Mouse (Mus musculus) urinary bladder, postnatal 36 days (tissue): ENCODE results near the gene Cldn10.

Experiments
- DNase-seq, 2 experiments: peaks; one replicate each; pipeline ENCODE4 v3.0.0; 2022; ENCODE audit warnings: low spot score in 2 of 2, mixed read lengths in 1 of 2

Cldn10 gene

DNA sequence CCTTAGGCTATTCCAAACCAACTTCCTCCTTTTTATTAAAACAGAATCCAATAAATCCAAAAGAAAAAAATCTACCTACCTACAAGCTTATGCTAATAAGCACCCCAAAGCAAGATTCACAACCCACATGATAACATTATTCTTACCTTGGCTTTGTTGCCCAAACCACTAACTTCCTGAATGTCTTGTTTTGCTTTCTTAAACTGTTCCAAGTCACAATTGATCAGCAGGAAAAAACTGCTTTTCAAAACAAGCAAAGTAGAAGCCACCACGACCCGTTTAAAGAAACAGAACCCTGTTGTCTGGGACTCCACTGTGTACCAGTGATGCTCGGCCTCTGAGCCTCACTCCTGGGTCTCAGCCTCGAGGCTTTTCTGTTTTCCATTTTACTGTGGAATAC is 77.2 kb downstream of the Cldn10 start:
- DNase-seq, result no peak

- no peak for DNase-seq
These were observed 78.5 kb downstream of the Cldn10 start for GRCm38 (mm10) chr14:118866014-118866811.

- DNase-seq, result no peak
These were observed 79.7 kb downstream of the Cldn10 start for GRCm38 (mm10) chr14:118867366-118867765.

DNA sequence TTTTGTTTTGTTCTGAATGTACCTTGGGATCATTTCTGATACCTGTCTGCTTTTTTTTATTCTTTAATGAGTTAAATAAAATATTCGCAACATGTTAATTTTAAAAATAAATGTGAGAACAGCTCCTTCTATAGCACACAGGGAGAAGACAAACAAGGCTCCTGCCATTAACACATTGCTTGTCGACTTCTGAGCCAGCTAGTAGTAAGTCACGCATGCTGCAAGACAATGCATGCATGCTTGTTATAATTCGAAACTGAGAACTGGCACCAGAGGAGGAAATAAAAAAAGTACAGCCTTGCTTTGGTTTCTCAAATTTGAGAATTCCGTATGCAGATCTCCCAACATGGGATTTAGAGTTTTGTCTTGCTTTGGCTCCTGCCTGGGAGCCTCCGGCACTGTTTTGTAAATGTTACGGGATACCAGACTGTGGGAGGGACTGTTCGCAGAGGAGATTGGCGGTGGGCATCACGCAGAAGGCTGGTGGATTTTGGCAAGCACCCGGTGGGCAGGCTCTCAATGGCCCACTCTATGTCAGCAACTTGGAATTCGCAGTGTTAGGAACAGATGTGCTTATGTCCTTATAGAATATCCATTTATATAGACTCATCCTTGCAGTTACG is 80.5 kb downstream of the Cldn10 start:
- no peak for DNase-seq

- DNase-seq, result no peak
These were observed 82.0 kb downstream of the Cldn10 start for GRCm38 (mm10) chr14:118869712-118870111.

DNA sequence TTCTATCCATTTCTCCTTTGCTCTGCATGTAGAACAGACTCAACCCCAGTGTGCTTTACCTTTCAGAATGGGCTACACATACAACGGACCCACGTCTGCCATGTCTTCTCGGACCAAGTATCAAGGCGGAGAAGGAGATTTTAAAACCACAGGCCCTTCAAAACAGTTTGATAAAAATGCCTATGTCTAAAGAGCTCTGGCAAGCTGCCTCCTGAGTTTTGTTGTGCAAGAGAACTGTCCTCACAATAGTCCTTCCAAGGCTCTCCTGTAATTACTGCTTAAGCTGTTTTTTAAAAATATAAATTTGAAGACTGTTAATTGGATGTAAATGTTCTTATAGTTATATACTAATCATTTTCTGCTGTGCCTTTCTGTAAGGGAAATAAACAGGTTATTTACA is 86.4 kb downstream of the Cldn10 start:
- DNase-seq, result no peak

- DNase-seq, result no peak
These were observed 87.2 kb downstream of the Cldn10 start for GRCm38 (mm10) chr14:118874786-118875415.

DNA sequence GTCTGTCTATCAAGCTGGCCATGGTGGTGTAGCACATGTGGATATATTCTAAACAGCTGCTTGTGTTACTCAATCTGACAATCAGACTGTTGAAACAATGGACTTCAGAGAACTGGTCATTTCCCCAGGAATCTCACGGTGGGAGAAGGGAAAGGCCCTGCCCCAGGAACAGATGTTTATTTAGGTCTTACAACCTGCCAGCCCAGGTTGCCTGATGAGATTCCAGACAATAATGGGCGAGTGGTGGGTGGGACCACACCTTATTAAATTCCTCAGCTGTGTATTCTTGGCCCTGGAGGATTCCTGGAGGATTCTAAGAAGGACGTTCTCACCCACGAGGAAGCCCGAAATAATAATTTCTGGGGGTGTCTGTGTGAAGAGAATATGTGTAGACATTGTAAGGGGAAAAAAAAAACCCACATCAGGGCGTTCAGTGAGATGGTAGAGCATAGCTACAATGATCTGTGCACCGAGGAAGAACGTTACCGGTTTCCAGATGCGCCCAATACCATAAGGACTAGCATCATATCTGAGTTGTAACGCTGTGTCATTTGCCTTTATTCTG is 90.7 kb downstream of the Cldn10 start:
- no peak for DNase-seq

GRCm38 (mm10) chr14:118880696-118881095 is 93.0 kb downstream of the Cldn10 start:
- no peak for DNase-seq

DNA sequence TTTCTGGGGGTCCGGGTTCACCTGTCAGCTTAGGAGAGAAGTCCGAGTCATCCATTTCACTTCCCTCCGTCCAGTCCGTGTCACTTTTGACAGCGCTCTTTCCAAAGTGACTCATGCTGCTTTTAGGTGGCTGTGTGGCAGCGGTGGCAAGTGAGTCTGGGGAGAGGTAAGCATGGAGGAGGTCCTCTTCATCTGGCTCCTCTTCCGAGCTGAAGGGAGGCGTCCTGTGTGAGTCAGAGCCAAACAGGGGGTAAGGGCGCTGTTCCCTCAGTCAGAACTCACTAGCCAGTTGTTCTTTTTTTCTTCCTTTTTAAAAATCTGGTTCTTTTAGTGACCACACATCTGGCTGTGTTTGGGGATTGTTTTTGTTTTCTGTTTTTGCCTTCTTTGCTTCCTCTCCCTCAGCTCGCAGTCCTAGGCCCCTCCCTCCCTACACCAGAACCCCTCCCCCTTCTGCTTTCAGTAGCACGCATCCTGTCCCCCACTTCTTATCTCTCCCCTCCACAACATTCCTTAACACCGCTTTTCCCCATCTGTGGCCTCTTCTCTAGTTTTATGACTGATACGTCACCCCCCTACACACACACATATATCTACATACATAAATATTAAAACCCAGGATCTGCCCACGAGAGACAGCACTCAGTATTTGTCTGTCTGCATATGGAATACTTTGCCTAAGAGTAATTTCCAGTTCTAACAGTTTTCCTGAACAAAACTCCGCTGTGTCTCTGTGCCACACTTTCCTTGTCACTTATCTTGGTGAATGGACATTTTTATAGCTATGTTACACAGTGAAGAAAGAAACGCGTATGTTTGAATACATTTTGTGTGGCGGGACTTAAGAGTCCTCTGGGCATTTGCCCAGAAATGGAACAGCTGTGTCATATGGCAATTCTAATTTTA is 95.9 kb downstream of the Cldn10 start:
- no peak for DNase-seq

- DNase-seq, result no peak
These were observed 96.5 kb downstream of the Cldn10 start for GRCm38 (mm10) chr14:118884250-118884556.

DNA sequence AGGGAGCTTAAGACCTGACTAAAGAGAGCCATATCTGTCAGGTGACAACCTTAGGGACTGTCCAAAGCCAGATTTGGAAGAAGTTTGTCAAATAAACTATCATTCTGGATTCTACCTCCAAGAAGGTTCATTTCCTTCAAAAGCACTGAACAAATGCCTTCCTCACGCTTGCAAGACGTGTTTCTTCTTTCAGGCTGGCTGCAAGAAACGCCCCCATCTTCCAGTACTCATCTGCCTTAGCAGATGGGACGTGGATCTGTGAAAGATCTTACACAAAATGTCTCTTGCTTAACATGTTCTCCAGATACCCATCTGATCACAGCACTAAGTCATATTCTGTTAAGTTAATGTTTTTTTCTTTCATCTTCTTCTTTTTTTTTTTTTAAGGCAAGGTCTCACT is 102.4 kb downstream of the Cldn10 start:
- no peak for DNase-seq

- no peak for DNase-seq
These were observed 107.5 kb downstream of the Cldn10 start for GRCm38 (mm10) chr14:118895228-118895627.

DNA sequence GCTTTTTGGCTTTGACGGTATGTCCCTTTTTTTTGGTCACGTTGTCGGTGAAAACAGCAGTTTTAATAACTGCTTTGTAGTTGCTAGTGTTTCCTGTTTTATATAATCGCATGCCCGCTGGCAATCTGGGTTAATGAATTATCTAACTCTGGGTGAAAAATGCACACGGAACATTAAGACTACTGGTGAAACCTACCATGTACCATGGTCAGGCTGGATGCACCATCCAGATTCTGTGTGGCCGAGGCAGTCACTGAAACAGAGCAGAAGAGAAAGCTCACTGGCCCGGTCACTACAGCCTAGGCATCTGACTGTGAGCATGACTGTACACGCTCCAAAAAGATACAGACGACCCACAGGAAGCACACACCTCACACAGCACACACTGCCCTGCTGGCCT is 107.9 kb downstream of the Cldn10 start:
- no peak for DNase-seq

DNA sequence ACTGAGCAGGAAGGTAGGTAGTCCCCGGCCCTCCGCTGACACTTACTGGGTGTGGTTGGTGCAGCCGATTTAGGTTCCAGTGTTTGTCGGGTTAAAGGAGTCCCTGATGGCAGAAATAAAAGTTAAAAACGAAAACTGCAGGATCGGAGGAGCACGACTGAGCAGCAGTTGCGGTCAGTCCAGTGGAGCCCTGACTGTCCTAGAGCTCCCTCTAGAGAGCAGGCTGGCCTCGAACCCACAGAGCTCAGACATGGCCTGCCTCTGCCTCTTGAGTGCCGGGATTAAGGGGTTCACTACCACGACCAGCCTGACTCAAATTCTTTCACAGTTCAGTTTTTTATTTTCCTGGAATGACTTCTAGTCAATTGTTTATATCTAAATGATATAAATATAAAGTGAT is 112.2 kb downstream of the Cldn10 start:
- DNase-seq, result no peak

GRCm38 (mm10) chr14:118900911-118901310 is 113.2 kb downstream of the Cldn10 start:
- DNase-seq, result no peak

- DNase-seq, result no peak
These were observed 115.7 kb downstream of the Cldn10 start for GRCm38 (mm10) chr14:118903397-118903796.

GRCm38 (mm10) chr14:118903867-118904562 is 116.3 kb downstream of the Cldn10 start:
- DNase-seq, result no peak

- DNase-seq, result no peak
These were observed 119.9 kb downstream of the Cldn10 start for GRCm38 (mm10) chr14:118907592-118907991.

DNA sequence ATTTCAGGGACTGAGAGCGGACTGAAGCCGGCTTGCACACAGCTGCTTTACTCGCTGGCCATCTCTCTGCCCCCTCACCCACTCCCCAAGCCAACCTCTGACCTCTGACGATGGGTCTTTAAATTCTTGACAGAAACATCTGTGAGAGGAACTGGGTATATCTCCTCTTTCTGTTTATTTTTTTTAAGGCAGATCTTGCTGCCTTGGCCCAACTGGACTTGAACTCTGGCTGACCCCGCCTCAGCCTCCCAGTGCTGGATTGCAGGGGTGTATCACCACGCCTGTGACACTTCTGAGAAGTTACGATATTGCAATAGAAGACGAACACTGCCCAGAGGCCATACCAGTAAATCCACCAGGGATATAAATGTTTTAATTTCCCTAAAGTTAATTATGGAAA is 122.2 kb downstream of the Cldn10 start:
- DNase-seq, result peak in 1 of 2 experiments; percentile 70
